Mouse (Mus musculus): ENCODE measurements around the gene Otor. TPM values are rescaled to one million over a fixed set of nuclear protein-coding genes. Genes with fewer than 3 reads are reported as not detected.

The Otor gene
- polyA plus RNA-seq, 1 experiment from 2014 or later, result not detected

DNA sequence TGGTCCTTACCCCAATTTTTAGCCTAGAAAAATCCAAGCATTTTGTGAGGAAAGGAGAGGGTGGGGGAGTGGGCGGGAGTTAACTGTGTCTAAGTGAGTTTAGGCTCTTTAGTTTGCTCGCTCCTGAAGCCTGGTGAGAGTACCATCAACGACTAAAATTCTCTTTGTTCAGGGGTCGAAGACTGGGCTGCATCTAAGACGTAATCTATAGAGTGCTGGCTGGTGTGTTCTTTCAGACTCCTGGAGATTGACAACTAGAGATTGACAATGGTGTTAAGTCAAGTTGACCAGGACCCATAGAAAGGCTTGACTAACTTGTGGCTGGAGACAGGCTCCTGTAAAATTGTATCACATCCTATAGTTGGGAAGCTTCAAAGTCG, 15.9 kb upstream of the Otor start:
- Histone ChIP-seq H3K4me2 (ENCODE audit: low read length) (peak overlapping the region; percentile 88), H3K27me3 (replicated peaks; ENCODE audit: control insufficient read depth, insufficient read depth, low read length) (no peaks in the 10 kb centered on the region), H3K9ac (ENCODE audit: low read depth, low read length) (peak overlapping the region; percentile 53; the same call in 1 of the 2 replicates), H3K36me3 (ENCODE audit: control insufficient read depth, insufficient read depth, low read length) (peaks cover 19% of the 10 kb centered on the region; the same call in 1 of the 2 replicates), H3K4me3 (ENCODE audit: low read length) (peak overlapping the region; percentile 92), H3K4me1 (ENCODE audit: control insufficient read depth, insufficient read depth, low read depth, low read length) (peaks cover 4% of the 10 kb centered on the region), H3K27ac (ENCODE audit: low read depth, low read length) (no peak overlapping the region), H3K9me3 (ENCODE audit: control insufficient read depth, low read length) (no peaks in the 10 kb centered on the region)
- ATAC-seq, result no peak; the same call in 1 of the 2 replicates
- 41% methylated on average over 6 of the region's 6 CpGs for WGBS

DNA sequence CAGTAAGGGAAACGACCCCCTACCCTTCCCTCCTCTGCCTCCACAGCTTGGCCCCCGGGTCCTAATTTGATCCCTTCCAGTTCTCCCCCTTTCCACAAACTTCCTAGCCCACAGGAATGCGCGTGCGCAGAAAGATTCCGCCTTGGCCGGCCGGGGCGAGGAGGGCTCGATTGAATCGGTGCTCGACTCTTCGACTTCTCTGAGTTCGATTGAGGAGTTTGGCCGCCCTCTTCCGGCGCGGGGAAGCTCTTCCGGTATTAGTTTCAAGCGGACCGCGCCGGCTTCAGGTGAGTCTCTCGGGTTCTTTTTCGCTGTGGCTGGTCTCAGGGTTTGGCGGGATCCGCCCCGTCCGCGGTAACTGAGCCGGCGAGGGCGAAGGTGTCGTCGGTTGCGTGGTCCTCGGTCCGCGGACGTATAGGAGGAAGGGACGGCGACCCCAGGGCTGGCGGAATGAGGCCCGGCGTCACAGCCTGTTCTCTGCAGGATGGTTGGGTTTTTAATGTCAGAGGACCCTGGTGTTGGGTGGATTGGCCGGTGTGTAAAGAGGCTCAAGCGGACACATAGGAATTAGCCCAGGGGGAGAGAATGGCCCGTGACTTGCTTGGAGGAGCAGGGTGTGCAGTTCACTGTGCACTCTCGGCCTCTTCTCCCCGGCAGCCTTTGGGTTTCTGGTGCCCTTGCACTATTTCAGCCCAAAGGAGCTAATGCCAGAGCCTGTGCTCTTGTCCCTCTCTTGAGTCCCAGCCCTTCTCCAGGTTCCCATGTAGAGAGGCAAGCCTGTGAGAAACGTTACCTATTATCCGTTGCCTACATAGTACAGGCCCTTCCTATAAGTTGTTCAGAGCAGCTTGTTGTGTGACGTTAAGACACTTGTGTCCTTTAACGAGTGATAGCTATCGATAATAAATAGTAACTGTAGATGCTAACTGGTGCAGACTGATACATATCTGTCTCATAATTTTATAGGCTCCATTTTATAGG, 15.2 kb upstream of the Otor start, which contains the start of gene Snrpb2:
Gene Snrpb2 (plus strand): TSS at position 228 of the 981 bp plus-strand sequence.
- H3K36me3 ChIP-seq (ENCODE audit: control insufficient read depth, insufficient read depth, low read length), result peaks cover 19% of the 10 kb centered on the region; the same call in 1 of the 2 replicates
- peak within 1 kb of the TSS; percentile 86 for H3K9ac ChIP-seq (ENCODE audit: low read depth, low read length)
- H3K9me3 ChIP-seq (ENCODE audit: control insufficient read depth, low read length), result no peaks in the 10 kb centered on the region
- peak; percentile 96 for ATAC-seq
- no peaks in the 10 kb centered on the region for H3K27me3 ChIP-seq (replicated peaks; ENCODE audit: control insufficient read depth, insufficient read depth, low read length)
- H3K4me1 ChIP-seq (ENCODE audit: control insufficient read depth, insufficient read depth, low read depth, low read length), result peaks cover 4% of the 10 kb centered on the region
- 1% methylated on average over 55 of the region's 55 CpGs for WGBS
- H3K4me3 ChIP-seq (ENCODE audit: low read length), result peak within 1 kb of the TSS; percentile 92
- peak within 1 kb of the TSS; percentile 88 for H3K4me2 ChIP-seq (ENCODE audit: low read length)
- H3K27ac ChIP-seq (ENCODE audit: low read depth, low read length), result peak within 1 kb of the TSS; percentile 66

DNA sequence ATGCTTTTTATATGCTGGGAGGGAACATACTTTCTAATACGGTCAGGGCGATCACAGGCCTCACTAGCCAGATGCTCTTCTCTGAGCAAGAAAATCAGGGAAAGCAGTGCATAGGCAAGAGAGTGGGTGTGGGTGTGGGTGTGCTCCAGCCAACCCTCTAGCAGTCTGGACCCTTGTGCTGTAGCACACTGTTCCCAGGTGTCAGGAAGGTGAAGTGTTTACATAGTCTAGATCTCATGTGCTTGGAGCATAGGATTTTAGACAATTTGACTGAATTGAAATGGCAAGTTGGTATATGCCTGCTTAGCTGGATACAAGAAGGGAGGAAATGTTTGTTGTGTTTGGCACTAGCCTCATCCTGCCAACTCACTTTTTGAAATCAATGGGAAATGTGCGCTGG, 12.4 kb upstream of the Otor start:
- ATAC-seq, result no peak
- no peak overlapping the region for H3K9ac ChIP-seq (ENCODE audit: low read depth, low read length)
- H3K4me1 ChIP-seq (ENCODE audit: control insufficient read depth, insufficient read depth, low read depth, low read length), result peaks cover 4% of the 10 kb centered on the region
- 90% methylated on average over 3 of the region's 3 CpGs for WGBS
- no peaks in the 10 kb centered on the region for H3K9me3 ChIP-seq (ENCODE audit: control insufficient read depth, low read length)
- no peak overlapping the region for H3K4me2 ChIP-seq (ENCODE audit: low read length)
- no peak overlapping the region for H3K27ac ChIP-seq (ENCODE audit: low read depth, low read length)
- H3K4me3 ChIP-seq (ENCODE audit: low read length), result no peak overlapping the region
- H3K36me3 ChIP-seq (ENCODE audit: control insufficient read depth, insufficient read depth, low read length), result peaks cover 20% of the 10 kb centered on the region
- H3K27me3 ChIP-seq (replicated peaks; ENCODE audit: control insufficient read depth, insufficient read depth, low read length), result no peaks in the 10 kb centered on the region

DNA sequence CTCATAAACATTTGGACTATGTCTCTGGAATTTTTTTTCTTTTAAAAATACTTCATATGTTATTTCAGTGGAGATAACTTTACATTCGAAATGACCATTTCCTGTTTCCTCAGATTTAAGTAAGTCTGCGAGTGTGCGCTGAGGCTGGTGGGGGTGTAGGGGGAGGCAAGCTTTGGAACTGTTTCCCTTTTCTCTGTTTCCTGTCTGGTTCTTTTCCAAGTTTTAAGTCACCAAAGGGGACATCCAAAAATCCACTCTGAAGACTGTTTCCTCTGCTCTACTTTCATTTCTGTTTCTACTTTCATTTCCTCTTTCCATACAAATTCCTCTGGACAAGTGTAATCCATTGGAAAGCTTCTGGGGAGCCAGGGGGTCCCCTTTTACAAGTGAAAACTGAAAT, 3.4 kb downstream of the Otor start:
- Histone ChIP-seq H3K9ac (ENCODE audit: low read depth, low read length) (no peak overlapping the region), H3K9me3 (ENCODE audit: control insufficient read depth, low read length) (no peaks in the 10 kb centered on the region), H3K4me1 (ENCODE audit: control insufficient read depth, insufficient read depth, low read depth, low read length) (no peaks in the 10 kb centered on the region), H3K4me3 (ENCODE audit: low read length) (no peak overlapping the region), H3K27ac (ENCODE audit: low read depth, low read length) (no peak overlapping the region), H3K36me3 (ENCODE audit: control insufficient read depth, insufficient read depth, low read length) (no peaks in the 10 kb centered on the region), H3K27me3 (replicated peaks; ENCODE audit: control insufficient read depth, insufficient read depth, low read length) (no peaks in the 10 kb centered on the region), H3K4me2 (ENCODE audit: low read length) (no peak overlapping the region)
- WGBS, result 80% methylated on average over 3 of the region's 3 CpGs
- no peak for ATAC-seq

DNA sequence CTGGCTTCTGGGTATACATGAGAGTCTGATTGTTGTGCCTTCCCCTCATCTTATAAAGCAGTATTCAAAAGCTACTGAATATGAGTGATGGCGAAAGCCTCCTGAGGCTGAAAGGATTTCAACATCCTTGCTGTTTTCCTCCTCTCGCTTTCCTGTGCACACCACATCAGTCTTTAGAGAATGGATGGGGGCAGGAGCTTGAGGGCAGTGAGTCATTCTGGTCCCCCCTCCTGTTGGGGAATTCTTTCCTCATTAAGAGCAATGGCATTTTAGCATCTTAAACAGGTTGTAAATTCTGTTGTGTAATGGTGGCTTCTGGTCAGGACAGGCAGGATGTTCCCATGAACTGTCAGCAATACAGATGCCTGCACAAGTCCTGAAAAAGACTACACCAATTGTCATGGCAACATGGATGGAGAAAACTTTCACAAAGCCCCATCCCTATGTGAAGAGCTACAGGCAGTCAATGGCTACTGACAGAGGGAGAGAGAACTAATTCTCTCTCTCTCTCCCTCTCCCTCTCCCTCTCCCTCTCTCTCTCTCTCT, 6.7 kb downstream of the Otor start:
- Histone ChIP-seq H3K4me3 (ENCODE audit: low read length) (no peak overlapping the region), H3K27me3 (replicated peaks; ENCODE audit: control insufficient read depth, insufficient read depth, low read length) (no peaks in the 10 kb centered on the region), H3K36me3 (ENCODE audit: control insufficient read depth, insufficient read depth, low read length) (no peaks in the 10 kb centered on the region), H3K4me2 (ENCODE audit: low read length) (no peak overlapping the region), H3K4me1 (ENCODE audit: control insufficient read depth, insufficient read depth, low read depth, low read length) (no peaks in the 10 kb centered on the region), H3K9me3 (ENCODE audit: control insufficient read depth, low read length) (no peaks in the 10 kb centered on the region), H3K9ac (ENCODE audit: low read depth, low read length) (no peak overlapping the region), H3K27ac (ENCODE audit: low read depth, low read length) (no peak overlapping the region)
- WGBS, result 58% methylated on average over 2 of the region's 2 CpGs
- ATAC-seq, result no peak

DNA sequence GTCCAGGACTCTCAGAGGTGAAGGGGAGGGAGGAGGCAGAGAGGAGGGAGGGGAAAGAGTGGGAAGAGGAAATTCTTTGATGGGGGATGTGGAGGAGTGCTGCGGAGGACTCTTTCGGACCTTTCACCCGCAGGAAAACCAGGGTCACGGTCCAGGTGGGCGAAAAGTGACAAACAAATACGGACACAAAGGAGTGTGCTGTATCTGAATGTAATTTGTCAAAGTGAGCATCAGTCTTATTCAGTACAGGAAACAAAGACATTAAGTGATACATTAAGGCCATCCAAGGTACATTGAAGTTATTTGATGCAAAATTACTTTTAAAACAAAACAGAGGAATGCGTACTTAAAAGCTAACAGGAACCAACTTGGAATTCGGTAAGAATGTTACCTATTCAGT, 11.6 kb downstream of the Otor start:
- 87% methylated on average over 8 of the region's 8 CpGs for WGBS
- H3K9ac ChIP-seq (ENCODE audit: low read depth, low read length), result no peak overlapping the region
- no peaks in the 10 kb centered on the region for H3K27me3 ChIP-seq (replicated peaks; ENCODE audit: control insufficient read depth, insufficient read depth, low read length)
- H3K4me1 ChIP-seq (ENCODE audit: control insufficient read depth, insufficient read depth, low read depth, low read length), result no peaks in the 10 kb centered on the region
- H3K36me3 ChIP-seq (ENCODE audit: control insufficient read depth, insufficient read depth, low read length), result no peaks in the 10 kb centered on the region
- ATAC-seq, result no peak
- H3K4me3 ChIP-seq (ENCODE audit: low read length), result no peak overlapping the region
- no peak overlapping the region for H3K4me2 ChIP-seq (ENCODE audit: low read length)
- no peaks in the 10 kb centered on the region for H3K9me3 ChIP-seq (ENCODE audit: control insufficient read depth, low read length)
- no peak overlapping the region for H3K27ac ChIP-seq (ENCODE audit: low read depth, low read length)

DNA sequence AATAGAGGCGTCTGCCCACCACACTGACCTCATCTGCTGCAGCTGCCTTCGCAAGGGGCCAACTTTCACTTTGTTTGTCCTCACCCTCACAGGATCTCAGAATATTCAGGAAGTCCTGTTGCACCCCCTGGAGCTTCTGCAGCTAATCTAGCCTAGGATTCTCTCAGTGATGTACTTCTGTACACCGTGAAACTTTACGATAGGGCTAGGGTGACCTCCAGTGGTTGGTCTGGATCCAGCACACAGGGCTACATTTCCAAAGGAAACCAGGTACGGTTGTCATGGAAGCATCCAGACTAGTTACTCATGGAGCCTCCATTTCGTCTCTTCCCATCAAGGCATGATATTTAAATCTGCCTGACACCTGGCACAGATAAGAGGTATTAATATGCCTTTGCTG, 15.5 kb downstream of the Otor start:
- no peak overlapping the region for H3K4me3 ChIP-seq (ENCODE audit: low read length)
- WGBS, result 31% methylated on average over 6 of the region's 6 CpGs
- H3K27ac ChIP-seq (ENCODE audit: low read depth, low read length), result no peak overlapping the region
- no peaks in the 10 kb centered on the region for H3K4me1 ChIP-seq (ENCODE audit: control insufficient read depth, insufficient read depth, low read depth, low read length)
- no peaks in the 10 kb centered on the region for H3K36me3 ChIP-seq (ENCODE audit: control insufficient read depth, insufficient read depth, low read length)
- H3K4me2 ChIP-seq (ENCODE audit: low read length), result no peak overlapping the region
- no peak overlapping the region for H3K9ac ChIP-seq (ENCODE audit: low read depth, low read length)
- H3K27me3 ChIP-seq (replicated peaks; ENCODE audit: control insufficient read depth, insufficient read depth, low read length), result no peaks in the 10 kb centered on the region
- H3K9me3 ChIP-seq (ENCODE audit: control insufficient read depth, low read length), result no peaks in the 10 kb centered on the region
- peak; percentile 96 for ATAC-seq

DNA sequence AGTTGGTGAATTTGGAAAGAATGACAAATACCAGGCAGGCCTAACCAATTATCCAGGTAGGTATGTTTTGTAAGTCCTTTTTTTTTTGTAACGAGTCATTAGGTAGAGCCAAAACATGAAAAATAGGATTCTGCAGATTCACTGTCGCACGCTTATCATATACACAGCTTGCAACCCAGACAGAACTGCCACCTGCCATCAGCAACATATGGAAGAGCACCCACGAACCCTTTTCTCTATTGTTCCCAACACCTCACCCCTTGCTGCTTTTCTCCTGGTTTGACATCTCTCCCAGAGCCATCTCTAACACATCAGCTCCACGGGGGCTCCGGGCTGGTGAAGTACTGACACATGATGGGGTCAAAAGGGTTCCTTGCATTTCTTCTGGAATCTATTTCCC, 16.5 kb downstream of the Otor start:
- Histone ChIP-seq H3K27ac (ENCODE audit: low read depth, low read length) (no peak overlapping the region), H3K4me2 (ENCODE audit: low read length) (no peak overlapping the region), H3K4me1 (ENCODE audit: control insufficient read depth, insufficient read depth, low read depth, low read length) (no peaks in the 10 kb centered on the region), H3K9ac (ENCODE audit: low read depth, low read length) (no peak overlapping the region), H3K9me3 (ENCODE audit: control insufficient read depth, low read length) (no peaks in the 10 kb centered on the region), H3K36me3 (ENCODE audit: control insufficient read depth, insufficient read depth, low read length) (no peaks in the 10 kb centered on the region), H3K27me3 (replicated peaks; ENCODE audit: control insufficient read depth, insufficient read depth, low read length) (no peaks in the 10 kb centered on the region), H3K4me3 (ENCODE audit: low read length) (no peak overlapping the region)
- no peak for ATAC-seq
- WGBS, result 65% methylated on average over 6 of the region's 6 CpGs

DNA sequence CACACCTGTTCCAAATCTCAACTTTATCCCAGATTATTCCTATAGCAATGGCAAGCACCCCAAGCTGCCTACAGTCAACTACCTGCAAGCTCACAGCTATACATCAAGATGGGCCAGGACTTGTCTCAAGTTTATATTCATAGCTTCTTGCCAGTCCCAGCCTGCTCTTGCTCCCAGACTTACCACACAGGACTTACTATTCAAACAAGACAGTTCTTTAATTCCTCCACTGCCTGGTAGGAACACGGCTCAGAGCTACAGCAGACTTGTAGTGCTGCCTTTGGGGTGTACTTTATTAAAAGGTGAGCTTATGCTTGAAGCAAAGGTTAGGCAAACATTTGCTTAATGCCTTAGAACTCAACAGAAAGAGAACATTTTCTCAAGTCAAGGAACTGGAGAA, 18.9 kb downstream of the Otor start:
- 94% methylated on average over 1 of the region's 1 CpGs for WGBS
- Histone ChIP-seq H3K4me3 (ENCODE audit: low read length) (no peak overlapping the region), H3K9ac (ENCODE audit: low read depth, low read length) (no peak overlapping the region), H3K27me3 (replicated peaks; ENCODE audit: control insufficient read depth, insufficient read depth, low read length) (no peaks in the 10 kb centered on the region), H3K36me3 (ENCODE audit: control insufficient read depth, insufficient read depth, low read length) (no peaks in the 10 kb centered on the region), H3K9me3 (ENCODE audit: control insufficient read depth, low read length) (no peaks in the 10 kb centered on the region), H3K4me1 (ENCODE audit: control insufficient read depth, insufficient read depth, low read depth, low read length) (no peaks in the 10 kb centered on the region), H3K4me2 (ENCODE audit: low read length) (no peak overlapping the region), H3K27ac (ENCODE audit: low read depth, low read length) (no peak overlapping the region)
- ATAC-seq, result no peak
